Mouse (Mus musculus) stomach, postnatal 0 days (tissue): ENCODE measurements around the gene Il9r. TPM values are rescaled to one million over a fixed set of nuclear protein-coding genes. Genes with fewer than 3 reads are reported as not detected.

Source experiments
- ATAC-seq: fragments of 200-750 bp; cut with Nextera tagmentation; 2 replicates; pipeline ENCODE4 v1.8.0; 2017; ENCODE audit not compliant: low FRiP score, low TSS enrichment
- DNase-seq: peaks from one replicate; pipeline ENCODE4 v3.0.0-alpha.2; 2016; ENCODE audit warnings: low spot score
- H3K27ac ChIP-seq: fragments of 300-500 bp; sonication (generic); replicated peaks from 2 replicates; pipeline ENCODE4 v1.5.1; 2014; ENCODE audit warnings: mild to moderate bottlenecking, control low read depth
- H3K27me3 ChIP-seq: fragments of 300-500 bp; sonication (generic); 2 replicates; pipeline ENCODE4 v1.6.1; 2014; ENCODE audit warnings: low read length; ENCODE audit not compliant: control insufficient read depth, insufficient read depth
- H3K36me3 ChIP-seq: fragments of 300-500 bp; sonication (generic); 2 replicates; pipeline ENCODE4 v1.6.1; 2014; ENCODE audit warnings: low read length, mixed read lengths; ENCODE audit not compliant: control insufficient read depth, insufficient read depth
- H3K4me1 ChIP-seq: fragments of 300-500 bp; sonication (generic); replicated peaks from 2 replicates; pipeline ENCODE4 v1.6.1; 2014; ENCODE audit warnings: antibody characterized with exemption; ENCODE audit not compliant: control insufficient read depth, insufficient read depth
- H3K4me2 ChIP-seq: fragments of 300-500 bp; sonication (generic); replicated peaks from 2 replicates; pipeline ENCODE4 v1.6.1; 2014; ENCODE audit warnings: low read depth, mild to moderate bottlenecking, control low read depth, moderate library complexity
- H3K4me3 ChIP-seq: fragments of 300-500 bp; sonication (generic); 2 replicates; pipeline ENCODE4 v1.5.1; 2014; ENCODE audit warnings: low read depth, low read length, control low read depth
- H3K9ac ChIP-seq: fragments of 300-500 bp; sonication (generic); 2 replicates; pipeline ENCODE4 v1.6.1; 2014; ENCODE audit warnings: mild to moderate bottlenecking, low read length, control low read depth, mixed read lengths
- H3K9me3 ChIP-seq: fragments of 300-500 bp; sonication (generic); 2 replicates; pipeline ENCODE4 v1.6.1; 2016; ENCODE audit warnings: low read length; ENCODE audit not compliant: control insufficient read depth
- CTCF ChIP-seq: IDR thresholded peaks from 2 replicates; pipeline ENCODE4 v1.5.1; 2016; ENCODE audit warnings: antibody characterized with exemption, low read depth, mild to moderate bottlenecking, moderate library complexity
- EP300 ChIP-seq: optimal IDR thresholded peaks from 2 replicates; pipeline ENCODE3; 2016; ENCODE audit warnings: antibody characterized with exemption
- WGBS: fragments of 180-500 bp; shearing (Covaris S2); extraction: QIAGEN DNeasy Blood & Tissue Kit; methylation state at CpG from one replicate; pipeline ENCODE4 v1.1.7; 2014; 5-methylcytosine and 5-hydroxymethylcytosine counted together
- polyA plus RNA-seq: library from polyadenylated mRNA; unstranded; fragments of >200 nt; fragmentation: Nextera tagmentation; extraction: Ambion mirVana; gene quantifications from 2 replicates; pipeline ENCODE4 v1.2.1, GENCODE M21; 2015

Gene Il9r
- polyA plus RNA-seq, 1 experiment from 2014 or later: not detected

DNA sequence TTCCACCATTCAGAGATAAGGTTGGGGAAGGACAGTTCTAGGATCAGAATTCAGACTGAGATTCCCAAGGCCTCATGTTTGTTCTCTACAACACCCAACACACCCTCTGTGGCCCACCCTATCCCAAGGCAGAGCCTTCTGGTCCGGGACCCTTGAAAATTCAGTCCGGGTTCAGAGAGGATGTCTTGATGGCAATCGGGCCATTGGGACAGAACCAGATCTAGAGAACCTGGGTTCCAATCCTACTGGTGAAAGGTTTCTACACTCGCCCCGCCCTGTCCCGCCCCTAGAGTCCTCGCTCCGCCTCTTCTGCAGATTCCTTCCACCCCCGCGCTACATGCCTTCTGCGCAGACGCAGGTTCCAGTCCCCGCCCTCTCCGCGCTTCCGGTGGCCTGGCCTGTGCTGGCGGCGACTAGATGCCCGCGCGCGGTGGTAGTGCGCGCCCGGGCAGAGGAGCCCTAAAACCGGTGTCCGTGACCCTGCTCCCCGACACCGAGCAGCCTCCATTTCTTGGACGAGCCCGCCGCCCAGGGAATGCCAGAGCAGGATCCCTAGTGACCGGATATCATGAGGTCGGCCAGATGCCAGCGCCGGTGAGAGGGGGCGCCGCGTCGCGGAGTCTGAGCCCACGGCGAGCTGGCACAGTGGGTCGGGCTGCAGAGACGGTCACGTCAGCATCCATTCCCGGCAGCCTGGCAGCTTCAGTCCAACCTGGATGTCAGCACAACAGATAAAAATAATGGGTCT lies 26.2 kb upstream of the Il9r start, which contains the start of gene Mpg:
Gene Mpg, plus strand, starts transcription at position 382 of the 748 bp plus-strand sequence.
- 3% methylated on average over 47 of the region's 47 CpGs for WGBS

DNA sequence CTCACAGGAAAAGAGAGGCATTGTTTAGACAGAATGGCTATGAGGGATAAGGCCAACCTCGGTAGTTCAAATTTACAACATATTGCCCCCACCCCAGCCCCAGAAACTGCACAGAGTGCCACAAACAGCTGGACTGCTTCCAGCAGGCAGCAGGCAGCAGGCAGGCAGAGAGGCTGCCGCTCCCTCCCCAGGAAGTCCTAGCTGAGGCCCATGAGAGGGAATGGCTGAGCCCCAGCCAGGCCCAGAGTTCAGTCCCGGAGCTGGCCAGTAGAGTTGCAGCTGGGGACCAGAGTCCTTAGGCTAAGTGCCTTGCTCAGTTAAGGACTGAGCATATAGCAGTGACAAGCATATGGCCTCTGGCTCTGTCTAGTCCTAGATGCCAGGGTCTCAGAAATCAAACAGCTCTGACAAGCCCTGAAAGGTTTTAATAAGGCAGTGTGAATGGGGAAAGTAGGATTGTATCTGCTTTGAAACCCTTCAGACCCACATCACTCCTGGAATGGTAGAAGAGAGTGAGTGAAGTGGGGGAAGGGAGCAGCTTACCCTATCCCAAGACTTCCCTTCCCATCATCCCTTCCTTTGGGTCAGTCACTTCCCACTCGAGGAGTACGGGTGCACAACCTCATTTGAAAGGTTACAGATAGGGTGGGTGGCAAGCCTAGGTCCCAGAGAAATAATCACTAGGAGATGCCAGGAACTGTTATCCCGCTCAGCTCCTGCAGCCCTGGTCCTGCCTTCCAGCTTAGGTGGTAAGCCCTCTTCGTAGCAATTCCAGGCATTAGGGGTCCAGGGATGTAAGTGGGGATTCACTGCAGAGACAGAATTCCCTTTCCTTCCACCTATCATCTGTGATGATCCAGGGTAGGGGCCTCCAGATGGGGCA lies 25.4 kb upstream of the Il9r start:
- Histone ChIP-seq H3K9ac (no peak overlapping the region), H3K4me1 (peaks cover 25% of the 10 kb centered on the region), H3K27me3 (no peaks in the 10 kb centered on the region), H3K9me3 (no peaks in the 10 kb centered on the region), H3K4me3 (no peak overlapping the region), H3K36me3 (no peaks in the 10 kb centered on the region; the same call in none of the 2 replicates), H3K4me2 (peak overlapping the region; percentile 89; the same call in 1 of the 2 replicates), H3K27ac (peak overlapping the region; percentile 93)
- ATAC-seq (peak; percentile 2; the same call in 1 of the 2 replicates), DNase-seq (peak; percentile 51)
- TF ChIP-seq CTCF (no peak), EP300 (no peak)
- WGBS: 45% methylated on average over 7 of the region's 7 CpGs

More for the DNA sequence above, 26.2 kb upstream of the Il9r start, which contains the start of gene Mpg:
- ATAC-seq (peak; percentile 79), DNase-seq (peak; percentile 94)
- peak within 1 kb of the TSS; percentile 74 for H3K9ac ChIP-seq
- peak within 1 kb of the TSS; percentile 65 for H3K4me3 ChIP-seq
- no peaks in the 10 kb centered on the region for H3K9me3 ChIP-seq
- TF ChIP-seq EP300 (no peak), CTCF (no peak; the same call in 1 of the 2 replicates)
- peaks cover 25% of the 10 kb centered on the region for H3K4me1 ChIP-seq
- peak within 1 kb of the TSS; percentile 89 for H3K4me2 ChIP-seq
- H3K27me3 ChIP-seq: no peaks in the 10 kb centered on the region
- peaks cover 4% of the 10 kb centered on the region for H3K36me3 ChIP-seq
- H3K27ac ChIP-seq: peak within 1 kb of the TSS; percentile 93

DNA sequence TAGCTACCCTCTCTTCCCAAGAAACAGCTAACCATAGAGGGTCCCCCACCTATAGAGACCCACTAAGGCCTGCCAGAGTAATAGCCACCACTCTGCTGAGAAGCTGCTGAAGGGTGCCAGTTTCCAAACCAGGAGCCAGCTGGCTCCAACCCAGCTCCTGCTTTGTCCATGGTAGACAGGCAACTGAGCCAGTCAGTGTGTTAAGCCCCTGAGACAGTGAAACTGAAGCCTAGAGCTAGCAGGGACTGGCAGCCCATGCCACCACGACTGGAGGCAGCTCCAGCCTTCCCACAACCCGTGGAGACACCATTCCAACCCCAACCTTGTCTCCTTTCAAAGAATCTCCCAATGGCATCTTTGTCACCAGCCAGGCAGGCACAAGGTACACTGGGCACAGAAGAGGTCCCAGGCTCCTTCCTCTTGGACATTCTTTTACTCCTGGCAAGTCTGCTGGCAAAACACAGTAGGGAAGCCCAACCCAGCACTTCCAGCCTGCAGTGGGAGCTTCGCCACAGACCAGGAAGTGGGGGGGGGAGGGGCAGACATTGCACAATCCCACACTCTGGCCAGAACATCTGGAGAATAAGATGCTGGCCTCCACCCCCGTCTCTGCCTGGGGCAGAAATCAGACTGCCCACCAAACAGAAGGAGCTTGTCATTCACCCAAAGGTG lies 24.5 kb upstream of the Il9r start:
- Histone ChIP-seq H3K4me3 (no peak overlapping the region), H3K4me2 (no peak overlapping the region), H3K36me3 (no peaks in the 10 kb centered on the region; the same call in 1 of the 2 replicates), H3K9me3 (no peaks in the 10 kb centered on the region), H3K4me1 (peaks cover 25% of the 10 kb centered on the region), H3K9ac (no peak overlapping the region), H3K27me3 (no peaks in the 10 kb centered on the region), H3K27ac (peak overlapping the region; percentile 93)
- TF ChIP-seq EP300 (no peak), CTCF (no peak)
- DNase-seq: peak; percentile 88
- 14% methylated on average over 4 of the region's 4 CpGs for WGBS
- peak; percentile 45 for ATAC-seq

DNA sequence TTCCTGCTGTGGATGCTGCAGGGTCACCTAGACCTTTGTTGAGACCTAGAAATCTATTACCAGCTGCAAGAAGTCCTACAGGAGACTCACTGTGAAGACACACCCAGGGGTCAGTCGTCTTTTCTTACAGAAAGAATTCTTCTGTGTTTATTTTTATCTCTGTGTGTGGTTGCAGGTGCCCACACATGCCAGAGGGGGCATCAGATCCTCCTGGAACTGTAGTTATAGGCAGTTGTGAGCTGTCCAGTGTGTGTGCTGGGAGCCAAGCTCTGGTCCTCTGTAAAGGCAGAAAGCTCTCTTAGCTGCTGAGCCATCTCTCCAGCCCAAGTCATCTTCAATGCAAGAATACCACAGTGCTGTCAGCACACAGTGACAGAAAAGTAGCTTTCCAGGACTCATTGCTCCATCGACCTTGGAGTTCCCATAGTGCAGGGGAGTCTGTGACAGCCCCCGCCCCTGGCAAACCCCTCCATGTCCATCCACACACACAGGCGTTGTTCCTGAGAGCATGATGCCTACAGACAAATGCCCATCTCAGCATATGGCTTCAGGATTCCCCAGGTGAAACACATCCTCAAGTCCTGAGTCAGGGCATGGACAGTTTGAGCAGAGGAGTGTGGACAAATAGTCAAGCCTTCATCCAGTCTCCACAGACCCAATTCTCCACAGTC lies 23.4 kb upstream of the Il9r start:
- no peaks in the 10 kb centered on the region for H3K9me3 ChIP-seq
- H3K27me3 ChIP-seq: no peaks in the 10 kb centered on the region
- TF ChIP-seq CTCF (peak; percentile 33; the same call in 1 of the 2 replicates), EP300 (no peak)
- H3K4me2 ChIP-seq: no peak overlapping the region
- DNase-seq (no peak), ATAC-seq (no peak)
- 72% methylated on average over 4 of the region's 4 CpGs for WGBS
- H3K9ac ChIP-seq: no peak overlapping the region
- peak overlapping the region; percentile 9; the same call in 1 of the 2 replicates for H3K27ac ChIP-seq
- H3K4me3 ChIP-seq: no peak overlapping the region
- H3K4me1 ChIP-seq: peaks cover 25% of the 10 kb centered on the region
- no peaks in the 10 kb centered on the region; the same call in 1 of the 2 replicates for H3K36me3 ChIP-seq
